Mouse (Mus musculus): ENCODE measurements around the gene Efna1.

- TF ChIP-seq CTCF (conservative IDR thresholded peaks at IDR 0.05; ENCODE audit: low read length) (no peak), NANOG (IDR thresholded peaks at IDR 0.05; ENCODE audit: borderline replicate concordance, low read length) (no peak), POU5F1 (IDR thresholded peaks at IDR 0.05; ENCODE audit: borderline replicate concordance, low read length) (no peak)
Observed at GRCm38 (mm10) chr3:89230561-89230960, 50.4 kb downstream of the Efna1 start.
